Mouse (Mus musculus): ENCODE measurements around the gene Ubash3b. TPM values are rescaled to one million over a fixed set of nuclear protein-coding genes. Genes with fewer than 3 reads are reported as not detected.

Ubash3b gene
- polyA plus RNA-seq, 1 experiment: 3.2 TPM

DNA sequence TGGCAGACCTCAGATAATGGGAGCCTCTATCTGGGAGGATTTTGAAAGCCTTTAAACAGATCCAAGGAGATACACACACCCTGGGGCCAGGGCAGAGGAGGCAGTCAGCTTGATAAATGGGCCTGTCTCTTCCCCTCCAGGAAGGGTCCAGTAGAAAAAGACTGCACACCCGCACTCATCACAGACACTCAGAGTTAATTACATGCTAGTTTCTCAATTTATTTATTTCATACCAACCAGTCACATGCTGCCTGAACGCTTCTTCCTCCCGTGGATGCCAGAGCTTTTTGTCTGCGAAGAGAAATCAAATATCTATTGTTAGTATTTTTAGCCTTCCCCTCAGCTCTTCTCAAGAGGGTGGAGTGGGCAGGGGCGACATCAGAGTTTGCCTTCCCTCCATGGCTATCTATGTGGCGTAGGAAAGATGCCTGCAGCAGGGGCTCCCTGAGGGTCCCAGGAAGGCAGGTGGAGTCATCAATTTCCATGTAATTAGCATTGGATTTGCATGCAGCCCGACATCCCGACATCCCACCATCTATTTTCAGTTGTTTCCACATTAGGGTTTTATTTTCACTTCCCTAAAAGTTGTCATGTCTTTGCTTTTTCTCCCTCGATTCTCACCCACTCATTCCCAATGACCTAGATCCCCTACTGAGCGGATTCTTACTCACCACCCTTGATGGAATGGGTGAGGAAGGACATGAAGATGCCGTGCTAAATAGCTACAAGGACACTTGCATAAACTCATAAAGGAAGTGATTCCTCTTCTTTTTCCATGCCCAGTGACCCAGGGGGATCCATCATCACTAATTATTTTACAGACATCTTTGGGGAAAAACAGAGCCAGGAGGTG lies 110.2 kb downstream of the Ubash3b start:
- TF ChIP-seq CEBPB (IDR thresholded peaks at IDR 0.05; ENCODE audit: low read depth) (no peak), MYOG (IDR thresholded peaks at IDR 0.05; ENCODE audit: control insufficient read depth, extremely low read depth, insufficient read length) (no peak)
- Histone ChIP-seq H3K27me3 (ENCODE audit: control insufficient read depth, insufficient read depth, insufficient read length) (no peaks in the 10 kb centered on the region), H3K79me3 (ENCODE audit: low read depth) (no peaks in the 10 kb centered on the region), H3K79me2 (ENCODE audit: control insufficient read depth, insufficient read depth) (no peaks in the 10 kb centered on the region), H3ac (ENCODE audit: control insufficient read depth, insufficient read length, low read depth) (no peak overlapping the region), H3K4me3 (ENCODE audit: insufficient read depth, poor library complexity, severe bottlenecking) (no peak overlapping the region), H3K36me3 (ENCODE audit: control insufficient read depth, insufficient read depth) (no peaks in the 10 kb centered on the region)

DNA sequence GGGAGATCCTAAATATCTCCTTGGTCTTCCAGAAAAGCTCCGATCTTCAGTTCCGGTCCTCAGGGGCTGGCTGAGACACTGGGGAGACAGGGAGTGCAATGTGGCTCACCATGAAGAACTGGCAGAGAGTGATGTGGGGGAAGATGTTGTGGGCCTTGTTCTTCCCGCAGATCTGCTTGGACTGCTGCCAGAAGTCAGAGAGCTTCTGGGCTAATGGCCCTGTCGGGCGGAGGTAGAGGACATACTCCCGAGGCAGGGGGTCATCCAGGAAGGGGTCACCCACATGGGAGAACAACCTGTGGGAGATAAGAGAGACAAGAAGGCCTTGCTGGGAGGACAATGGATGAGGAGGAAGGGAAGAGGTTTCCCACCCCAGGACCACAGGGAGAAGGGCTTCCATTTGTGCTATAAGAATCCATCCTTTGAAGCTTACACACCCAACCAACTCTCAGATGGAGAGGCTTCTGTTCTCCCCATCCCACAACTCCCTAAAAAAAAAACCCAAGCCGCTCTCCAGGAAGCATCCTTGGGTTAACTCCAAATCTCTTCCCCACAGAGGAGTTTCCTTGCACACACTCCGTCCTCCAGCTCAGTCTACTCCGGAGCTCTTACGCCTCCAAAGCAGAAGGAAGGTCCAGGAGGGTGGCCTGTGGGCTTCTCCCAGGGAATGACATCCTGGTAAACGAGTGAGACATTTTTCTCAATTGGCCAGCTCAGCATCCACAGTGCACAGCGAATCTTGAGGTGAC lies 111.0 kb downstream of the Ubash3b start:
- Histone ChIP-seq H3K27me3 (ENCODE audit: control insufficient read depth, insufficient read depth, insufficient read length) (no peaks in the 10 kb centered on the region), H3K4me3 (ENCODE audit: insufficient read depth, poor library complexity, severe bottlenecking) (no peak overlapping the region), H3K79me2 (ENCODE audit: control insufficient read depth, insufficient read depth) (no peaks in the 10 kb centered on the region), H3K79me3 (ENCODE audit: low read depth) (no peaks in the 10 kb centered on the region), H3K36me3 (ENCODE audit: control insufficient read depth, insufficient read depth) (no peaks in the 10 kb centered on the region), H3ac (ENCODE audit: control insufficient read depth, insufficient read length, low read depth) (no peak overlapping the region)
- TF ChIP-seq CEBPB (IDR thresholded peaks at IDR 0.05; ENCODE audit: low read depth) (no peak), CTCF (IDR thresholded peaks at IDR 0.05; ENCODE audit: control insufficient read depth, insufficient read depth, insufficient read length) (no peak), MYOG (IDR thresholded peaks at IDR 0.05; ENCODE audit: control insufficient read depth, extremely low read depth, insufficient read length) (no peak), USF1 (IDR thresholded peaks at IDR 0.05; ENCODE audit: low read depth) (no peak), MYOD1 (IDR thresholded peaks at IDR 0.05; ENCODE audit: control insufficient read depth, insufficient read length, low read depth) (no peak), MAX (IDR thresholded peaks at IDR 0.05) (no peak), FOSL1 (IDR thresholded peaks at IDR 0.05; ENCODE audit: insufficient read depth, low read length, poor library complexity, severe bottlenecking) (no peak)

DNA sequence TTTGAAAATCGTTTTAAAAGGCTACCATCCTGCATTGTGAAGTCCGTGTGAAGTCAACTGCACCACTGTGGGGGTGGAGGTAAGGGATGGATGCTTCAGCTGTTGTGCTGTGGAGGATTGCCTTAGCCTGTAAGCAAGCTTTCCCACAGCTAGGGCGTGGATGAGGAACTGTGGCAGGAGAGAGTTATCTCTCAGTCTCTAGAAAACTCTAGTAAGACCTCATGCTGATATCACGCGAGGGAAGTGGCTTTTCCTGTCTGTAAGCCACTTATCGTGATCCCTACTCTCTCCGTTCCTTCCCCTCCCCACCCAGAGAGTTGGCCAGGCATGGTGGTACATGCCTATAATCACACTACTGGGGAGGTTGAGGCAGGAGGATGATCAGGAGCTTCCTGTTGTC lies 112.2 kb downstream of the Ubash3b start:
- Histone ChIP-seq H3K79me3 (ENCODE audit: low read depth) (no peaks in the 10 kb centered on the region), H3K79me2 (ENCODE audit: control insufficient read depth, insufficient read depth) (no peaks in the 10 kb centered on the region), H3K4me3 (ENCODE audit: insufficient read depth, poor library complexity, severe bottlenecking) (no peak overlapping the region), H3K36me3 (ENCODE audit: control insufficient read depth, insufficient read depth) (no peaks in the 10 kb centered on the region), H3K27me3 (ENCODE audit: control insufficient read depth, insufficient read depth, insufficient read length) (no peaks in the 10 kb centered on the region), H3ac (ENCODE audit: control insufficient read depth, insufficient read length, low read depth) (no peak overlapping the region)
- no peak for TF ChIP-seq FOSL1 (IDR thresholded peaks at IDR 0.05; ENCODE audit: insufficient read depth, low read length, poor library complexity, severe bottlenecking)
- TF ChIP-seq MAX (IDR thresholded peaks at IDR 0.05): no peak
- TF ChIP-seq USF1 (IDR thresholded peaks at IDR 0.05; ENCODE audit: low read depth): no peak
- no peak for TF ChIP-seq CEBPB (IDR thresholded peaks at IDR 0.05; ENCODE audit: low read depth)
- TF ChIP-seq CTCF (IDR thresholded peaks at IDR 0.05; ENCODE audit: control insufficient read depth, insufficient read depth, insufficient read length): no peak

GRCm38 (mm10) chr9:41048820-41049219 lies 112.7 kb downstream of the Ubash3b start:
- TF ChIP-seq MYOD1 (IDR thresholded peaks at IDR 0.05; ENCODE audit: control insufficient read depth, insufficient read length, low read depth) (peak; percentile 43), USF1 (IDR thresholded peaks at IDR 0.05; ENCODE audit: low read depth) (no peak)
- Histone ChIP-seq H3K36me3 (ENCODE audit: control insufficient read depth, insufficient read depth) (no peaks in the 10 kb centered on the region), H3K4me3 (ENCODE audit: insufficient read depth, poor library complexity, severe bottlenecking) (no peak overlapping the region), H3K27me3 (ENCODE audit: control insufficient read depth, insufficient read depth, insufficient read length) (no peaks in the 10 kb centered on the region), H3K79me3 (ENCODE audit: low read depth) (no peaks in the 10 kb centered on the region), H3ac (ENCODE audit: control insufficient read depth, insufficient read length, low read depth) (no peak overlapping the region), H3K79me2 (ENCODE audit: control insufficient read depth, insufficient read depth) (no peaks in the 10 kb centered on the region)

GRCm38 (mm10) chr9:41048216-41048615 lies 113.3 kb downstream of the Ubash3b start:
- no peak overlapping the region for H3K4me3 ChIP-seq (ENCODE audit: insufficient read depth, poor library complexity, severe bottlenecking)
- no peaks in the 10 kb centered on the region for H3K79me2 ChIP-seq (ENCODE audit: control insufficient read depth, insufficient read depth)
- no peaks in the 10 kb centered on the region for H3K27me3 ChIP-seq (ENCODE audit: control insufficient read depth, insufficient read depth, insufficient read length)
- TF ChIP-seq MAX (IDR thresholded peaks at IDR 0.05) (no peak), MYOG (IDR thresholded peaks at IDR 0.05; ENCODE audit: control insufficient read depth, extremely low read depth, insufficient read length) (no peak), CTCF (IDR thresholded peaks at IDR 0.05; ENCODE audit: control insufficient read depth, insufficient read depth, insufficient read length) (no peak), MYOD1 (IDR thresholded peaks at IDR 0.05; ENCODE audit: control insufficient read depth, insufficient read length, low read depth) (no peak), FOSL1 (IDR thresholded peaks at IDR 0.05; ENCODE audit: insufficient read depth, low read length, poor library complexity, severe bottlenecking) (no peak), USF1 (IDR thresholded peaks at IDR 0.05; ENCODE audit: low read depth) (no peak), CEBPB (IDR thresholded peaks at IDR 0.05; ENCODE audit: low read depth) (no peak)
- H3ac ChIP-seq (ENCODE audit: control insufficient read depth, insufficient read length, low read depth): no peak overlapping the region
- H3K79me3 ChIP-seq (ENCODE audit: low read depth): no peaks in the 10 kb centered on the region
- H3K36me3 ChIP-seq (ENCODE audit: control insufficient read depth, insufficient read depth): no peaks in the 10 kb centered on the region

- H3K27me3 ChIP-seq (ENCODE audit: control insufficient read depth, insufficient read depth, insufficient read length): no peaks in the 10 kb centered on the region
- no peaks in the 10 kb centered on the region for H3K79me3 ChIP-seq (ENCODE audit: low read depth)
- no peaks in the 10 kb centered on the region for H3K36me3 ChIP-seq (ENCODE audit: control insufficient read depth, insufficient read depth)
- TF ChIP-seq USF1 (IDR thresholded peaks at IDR 0.05; ENCODE audit: low read depth) (no peak), CEBPB (IDR thresholded peaks at IDR 0.05; ENCODE audit: low read depth) (no peak), MYOG (IDR thresholded peaks at IDR 0.05; ENCODE audit: control insufficient read depth, extremely low read depth, insufficient read length) (no peak), MAX (IDR thresholded peaks at IDR 0.05) (no peak), MYOD1 (IDR thresholded peaks at IDR 0.05; ENCODE audit: control insufficient read depth, insufficient read length, low read depth) (no peak), CTCF (IDR thresholded peaks at IDR 0.05; ENCODE audit: control insufficient read depth, insufficient read depth, insufficient read length) (no peak), FOSL1 (IDR thresholded peaks at IDR 0.05; ENCODE audit: insufficient read depth, low read length, poor library complexity, severe bottlenecking) (no peak)
- no peaks in the 10 kb centered on the region for H3K79me2 ChIP-seq (ENCODE audit: control insufficient read depth, insufficient read depth)
- H3ac ChIP-seq (ENCODE audit: control insufficient read depth, insufficient read length, low read depth): no peak overlapping the region
- no peak overlapping the region for H3K4me3 ChIP-seq (ENCODE audit: insufficient read depth, poor library complexity, severe bottlenecking)
Observed at GRCm38 (mm10) chr9:41047654-41048053, 113.8 kb downstream of the Ubash3b start.
